In the genomic region with DNA sequence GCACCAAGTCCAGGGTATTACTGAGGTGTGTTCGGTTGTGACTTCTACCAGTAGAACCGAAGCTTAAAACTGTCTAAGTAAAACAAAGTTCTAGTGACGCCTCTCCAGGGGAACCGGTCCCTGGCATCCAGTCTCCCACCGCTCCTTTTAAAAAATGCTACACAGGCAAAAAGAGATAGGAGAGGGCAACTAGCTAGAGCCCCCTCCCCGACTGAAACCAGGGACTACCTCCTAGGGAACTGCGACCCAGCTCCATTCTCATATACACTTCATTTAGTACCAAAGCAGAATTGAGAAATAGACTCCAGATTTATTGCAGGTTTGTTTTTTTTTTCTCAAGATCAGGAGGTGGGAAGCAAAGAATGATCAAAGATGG, we compare ENCODE assay signal across 8 mouse cellular contexts. TPM values are rescaled to one million over a fixed set of nuclear protein-coding genes. Genes with fewer than 3 reads are reported as not detected.
DNase-seq lines count a peak whose midpoint lies in the region; ATAC-seq and TF ChIP-seq lines count a peak whose summit lies in the region.

No protein-coding gene starts in this region.

- H3K9me3 ChIP-seq in E14TG2a.4 (ENCODE audit: low read length) = no peaks in the 10 kb centered on the region
- H3K9me3 ChIP-seq in forebrain, embryonic 14.5 days (replicated peaks; ENCODE audit: control insufficient read depth, low read length) = no peaks in the 10 kb centered on the region
- H3K9me3 ChIP-seq in liver, embryonic 15.5 days (replicated peaks) = no peaks in the 10 kb centered on the region

- peak overlapping the region; percentile 90 for H3K4me3 ChIP-seq in gastrocnemius, adult 2 months
- H3K4me3 ChIP-seq in E14TG2a.4 (replicated peaks; ENCODE audit: low read length) = peak overlapping the region; percentile 89
- H3K4me3 ChIP-seq in forebrain, embryonic 14.5 days (ENCODE audit: low read depth, low read length) = peak overlapping the region; percentile 86
- H3K4me3 ChIP-seq in liver, embryonic 15.5 days (replicated peaks) = peak overlapping the region; percentile 92

- H3K4me2 ChIP-seq in forebrain, embryonic 14.5 days (ENCODE audit: low read length) = peak overlapping the region; percentile 93
- H3K4me2 ChIP-seq in liver, embryonic 15.5 days = peak overlapping the region; percentile 93

- no peak for TF ChIP-seq CTCF in gastrocnemius, adult 2 months (IDR thresholded peaks at IDR 0.05)
- TF ChIP-seq CTCF in E14TG2a.4 (conservative IDR thresholded peaks at IDR 0.05; ENCODE audit: low read length) = no peak

- WGBS in forebrain, embryonic 14.5 days = 8% methylated on average over 7 of the region's 7 CpGs
- 40% methylated on average over 7 of the region's 7 CpGs for WGBS in liver, embryonic 15.5 days (ENCODE audit: insufficient replicate concordance)

- H3K36me3 ChIP-seq in E14TG2a.4 (ENCODE audit: insufficient read depth, low read length) = no peaks in the 10 kb centered on the region
- H3K36me3 ChIP-seq in forebrain, embryonic 14.5 days (ENCODE audit: control insufficient read depth, insufficient read depth, low read length) = no peaks in the 10 kb centered on the region
- H3K36me3 ChIP-seq in liver, embryonic 15.5 days (replicated peaks) = no peaks in the 10 kb centered on the region

- intact Hi-C loops in gastrocnemius, adult 2 months (cut with DNase I) = loop anchor here (10.0 kb wide), 2 partner anchors 144 to 264 kb away; no protein-coding TSS in a partner anchor

- DNase-seq in gastrocnemius, adult 2 months = no peak
- DNase-seq in gastrocnemius, adult 8-10 months (ENCODE audit: low spot score in 2 of 2) = no peak
- DNase-seq in forebrain, embryonic 14.5 days (ENCODE audit: low spot score) = no peak
- no peak for DNase-seq in c-Kit-positive CD71-positive TER-119-positive erythroid progenitor cells, embryonic 14.5 days (ENCODE audit: low spot score)
- no peak for DNase-seq in urinary bladder, postnatal 14 days (ENCODE audit: low spot score)
- DNase-seq in T-cell, adult 2 months (ENCODE audit: low spot score) = no peak

- peak overlapping the region; percentile 82 for H3K9ac ChIP-seq in forebrain, embryonic 14.5 days (ENCODE audit: low read length)
- H3K9ac ChIP-seq in liver, embryonic 15.5 days = peak overlapping the region; percentile 96

- no peak overlapping the region for H3K27ac ChIP-seq in gastrocnemius, adult 2 months
- H3K27ac ChIP-seq in forebrain, embryonic 14.5 days (ENCODE audit: low read depth, low read length) = peak overlapping the region; percentile 95
- peak overlapping the region; percentile 99; the same call in 1 of the 2 replicates for H3K27ac ChIP-seq in liver, embryonic 15.5 days (replicated peaks)

- H3K27me3 ChIP-seq in E14TG2a.4 (ENCODE audit: insufficient read depth, low read length) = peaks cover 37% of the 10 kb centered on the region
- H3K27me3 ChIP-seq in forebrain, embryonic 14.5 days (replicated peaks; ENCODE audit: control insufficient read depth, insufficient read depth, low read length) = no peaks in the 10 kb centered on the region
- H3K27me3 ChIP-seq in liver, embryonic 15.5 days = peaks cover 24% of the 10 kb centered on the region

- no peak for ATAC-seq in forebrain, embryonic 14.5 days
- ATAC-seq in liver, embryonic 15.5 days (ENCODE audit: insufficient read depth) = no peak

- peaks cover 20% of the 10 kb centered on the region for H3K4me1 ChIP-seq in E14TG2a.4 (replicated peaks; ENCODE audit: low read depth, low read length)
- H3K4me1 ChIP-seq in forebrain, embryonic 14.5 days (ENCODE audit: control insufficient read depth, insufficient read depth, low read length) = no peaks in the 10 kb centered on the region
- peaks cover 36% of the 10 kb centered on the region for H3K4me1 ChIP-seq in liver, embryonic 15.5 days (replicated peaks)

RNA-seq across cellular contexts. Expression of a gene that starts 2.6 kb away (rescaled TPM):
- 1 to 10 TPM; 2.3 TPM for total RNA-seq in gastrocnemius, adult 2 months (2021)
- total RNA-seq in gastrocnemius, adult 8-10 months (2022) = 1 to 10 TPM; 1.3 to 1.9 (median 1.6) TPM
- 60.3 and 61.9 TPM in 2 replicates for polyA plus RNA-seq in forebrain, embryonic 14.5 days (2014; fragmentation: Nextera tagmentation; extraction: Ambion mirVana)
- 6.0 and 6.7 TPM in 2 replicates for polyA plus RNA-seq in liver, embryonic 15.5 days (2015; fragmentation: Nextera tagmentation; extraction: Ambion mirVana)

RNA-seq across cellular contexts. Expression of a gene that starts 36.2 kb away (rescaled TPM):
- 10 to 100 TPM; 55.1 to 69.0 TPM for total RNA-seq in gastrocnemius, adult 2 months (2021)
- 10 to 100 TPM; 68.3 to 83.0 (median 78.6) TPM for total RNA-seq in gastrocnemius, adult 8-10 months (2022)
- polyA plus RNA-seq in forebrain, embryonic 14.5 days (2014; fragmentation: Nextera tagmentation; extraction: Ambion mirVana) = 105 and 107 TPM in 2 replicates
- polyA plus RNA-seq in liver, embryonic 15.5 days (2015; fragmentation: Nextera tagmentation; extraction: Ambion mirVana) = 30.9 and 31.9 TPM in 2 replicates
